Mouse (Mus musculus) E14TG2a.4 (cell line): Measurements from ENCODE around the gene Tlx2.

Experiments used
- CTCF ChIP-seq: conservative IDR thresholded peaks from 2 replicates; pipeline ENCODE4 v1.5.1; 2014; ENCODE audit warnings: low read length
- POU5F1 ChIP-seq: IDR thresholded peaks from 2 replicates; pipeline ENCODE4 v1.6.1; 2014; ENCODE audit warnings: low read length, borderline replicate concordance

GRCm38 (mm10) chr6:83077630-83078323, 7.7 kb upstream of the Tlx2 start, which contains the start of gene Pcgf1:
- TF ChIP-seq CTCF, result no peak
- no peak for TF ChIP-seq POU5F1
